Mouse (Mus musculus) ES-Bruce4 (cell line): ENCODE results near the gene Polk. TPM values are rescaled to one million over a fixed set of nuclear protein-coding genes. Genes with fewer than 3 reads are reported as not detected.

Source experiments
- H3K27ac ChIP-seq: 2 replicates; pipeline ENCODE4 v1.5.1; 2012; ENCODE audit warnings: low read length, inconsistent platforms; ENCODE audit not compliant: insufficient read depth
- H3K27me3 ChIP-seq: 2 replicates; pipeline ENCODE4 v1.6.1; 2012; ENCODE audit warnings: mild to moderate bottlenecking, low read length, inconsistent platforms; ENCODE audit not compliant: control insufficient read depth, poor library complexity, insufficient read depth, severe bottlenecking
- H3K36me3 ChIP-seq: 2 replicates; pipeline ENCODE4 v1.6.1; 2012; ENCODE audit warnings: inconsistent platforms, mild to moderate bottlenecking, low read length, moderate library complexity; ENCODE audit not compliant: control insufficient read depth, poor library complexity, insufficient read depth, severe bottlenecking
- H3K4me1 ChIP-seq: one replicate; pipeline ENCODE4 v1.8.1; 2011; ENCODE audit warnings: low read length; ENCODE audit not compliant: control insufficient read depth, insufficient read depth
- H3K4me3 ChIP-seq: 2 replicates; pipeline ENCODE4 v1.5.1; 2011; ENCODE audit warnings: low read depth, mild to moderate bottlenecking, low read length
- H3K9ac ChIP-seq: 2 replicates; pipeline ENCODE4 v1.6.1; 2012; ENCODE audit warnings: low read depth, mild to moderate bottlenecking, inconsistent platforms; ENCODE audit not compliant: poor library complexity, severe bottlenecking
- H3K9me3 ChIP-seq: replicated peaks from 2 replicates; pipeline ENCODE4 v1.6.1; 2012; ENCODE audit warnings: mild to moderate bottlenecking, low read length, inconsistent platforms; ENCODE audit not compliant: control insufficient read depth, poor library complexity, insufficient read depth, severe bottlenecking
- CTCF ChIP-seq: IDR thresholded peaks from one replicate; pipeline ENCODE4 v1.8.1; 2011; ENCODE audit warnings: low read depth, low read length
- EP300 ChIP-seq: IDR thresholded peaks from 2 replicates; pipeline ENCODE4 v1.6.1; 2011; ENCODE audit warnings: low read depth, low read length; ENCODE audit not compliant: insufficient read depth
- POLR2A ChIP-seq: IDR thresholded peaks from one replicate; pipeline ENCODE4 v1.8.1; 2011; ENCODE audit warnings: low read length; ENCODE audit not compliant: insufficient read depth
- polyA plus RNA-seq: library from polyadenylated mRNA; stranded (reverse); fragments of >200 nt; gene quantifications from 2 replicates; pipeline ENCODE4 v1.2.4, GENCODE M21; 2011; ENCODE audit warnings: low read depth; ENCODE audit not compliant: missing spikeins, insufficient read depth, insufficient read length

Polk gene
- polyA plus RNA-seq, 1 experiment = 72.5 TPM

GRCm38 (mm10) chr13:96547250-96547649 is 4.9 kb upstream of the Polk start:
- no peaks in the 10 kb centered on the region for H3K27me3 ChIP-seq
- no peak overlapping the region for H3K9ac ChIP-seq
- no peak for TF ChIP-seq EP300
- TF ChIP-seq CTCF = no peak
- no peaks in the 10 kb centered on the region for H3K4me1 ChIP-seq
- no peaks in the 10 kb centered on the region for H3K9me3 ChIP-seq
- H3K27ac ChIP-seq = no peak overlapping the region
- H3K4me3 ChIP-seq = no peak overlapping the region
- no peaks in the 10 kb centered on the region for H3K36me3 ChIP-seq

DNA sequence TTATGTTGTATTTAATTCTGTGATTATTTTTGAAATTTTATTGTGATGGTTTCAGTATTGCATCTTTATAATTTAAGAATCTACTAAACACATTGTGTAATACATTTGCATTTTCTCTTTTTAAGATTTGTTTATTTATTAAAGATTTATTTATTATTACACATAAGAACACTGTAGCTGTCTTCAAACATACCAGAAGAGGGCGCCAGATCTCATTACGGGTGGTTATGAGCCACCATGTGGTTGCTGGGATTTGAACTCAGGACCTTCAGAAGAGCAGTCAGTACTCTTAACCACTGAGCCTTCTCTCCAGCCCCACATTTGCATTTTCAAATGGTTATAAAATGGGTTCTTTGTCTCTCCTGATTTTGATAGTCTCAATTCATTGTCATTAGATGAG is 2.1 kb upstream of the Polk start:
- no peak for TF ChIP-seq CTCF
- no peak for TF ChIP-seq POLR2A
- TF ChIP-seq EP300 = no peak

GRCm38 (mm10) chr13:96542901-96543891 is 817 bp upstream of the Polk start:
- no peaks in the 10 kb centered on the region for H3K4me1 ChIP-seq
- no peaks in the 10 kb centered on the region for H3K27me3 ChIP-seq
- no peak for TF ChIP-seq POLR2A
- TF ChIP-seq CTCF = no peak
- H3K27ac ChIP-seq = peak overlapping the region; percentile 26
- H3K4me3 ChIP-seq = peak overlapping the region; percentile 84
- H3K36me3 ChIP-seq = no peaks in the 10 kb centered on the region
- H3K9ac ChIP-seq = peak overlapping the region; percentile 95
- H3K9me3 ChIP-seq = no peaks in the 10 kb centered on the region

More for the DNA sequence above, 2.1 kb upstream of the Polk start:
- H3K9ac ChIP-seq = no peak overlapping the region
- no peaks in the 10 kb centered on the region for H3K36me3 ChIP-seq
- H3K4me3 ChIP-seq = no peak overlapping the region
- no peaks in the 10 kb centered on the region for H3K9me3 ChIP-seq
- H3K27me3 ChIP-seq = no peaks in the 10 kb centered on the region
- no peak overlapping the region for H3K27ac ChIP-seq
- H3K4me1 ChIP-seq = no peaks in the 10 kb centered on the region

- no peaks in the 10 kb centered on the region for H3K27me3 ChIP-seq
- H3K36me3 ChIP-seq = no peaks in the 10 kb centered on the region
- no peaks in the 10 kb centered on the region for H3K4me1 ChIP-seq
- TF ChIP-seq POLR2A = no peak
- TF ChIP-seq EP300 = no peak
- no peak for TF ChIP-seq CTCF
- no peaks in the 10 kb centered on the region for H3K9me3 ChIP-seq
- H3K27ac ChIP-seq = no peak overlapping the region
- H3K4me3 ChIP-seq = peak overlapping the region; percentile 33; the same call in 1 of the 2 replicates
- H3K9ac ChIP-seq = peak overlapping the region; percentile 95
Observed at GRCm38 (mm10) chr13:96541381-96541780, 998 bp downstream of the Polk start.

GRCm38 (mm10) chr13:96538103-96538502 is 4.3 kb downstream of the Polk start:
- peaks cover 2% of the 10 kb centered on the region for H3K4me1 ChIP-seq
- TF ChIP-seq CTCF (no peak), POLR2A (no peak), EP300 (no peak)
- no peak overlapping the region for H3K4me3 ChIP-seq
- no peak overlapping the region for H3K27ac ChIP-seq
- no peaks in the 10 kb centered on the region for H3K27me3 ChIP-seq
- no peaks in the 10 kb centered on the region for H3K36me3 ChIP-seq
- no peak overlapping the region for H3K9ac ChIP-seq
- no peaks in the 10 kb centered on the region for H3K9me3 ChIP-seq
